Mouse (Mus musculus) heart, adult 2 months (tissue): ENCODE results near the gene Ptpn6. TPM values are rescaled to one million over a fixed set of nuclear protein-coding genes. Genes with fewer than 3 reads are reported as not detected.

Experiments
- DNase-seq, 2 experiments: peaks; one replicate each; pipeline ENCODE4 v3.0.0; 2021
- H3K27ac ChIP-seq: fragments of 200-600 bp; 2 replicates; pipeline ENCODE4 v1.8.1; 2022
- H3K27me3 ChIP-seq: fragments of 200-500 bp; 2 replicates; pipeline ENCODE4 v1.6.1; 2012; ENCODE audit warnings: mild to moderate bottlenecking, low read length, inconsistent platforms, mixed read lengths; ENCODE audit not compliant: control insufficient read depth, insufficient read depth
- H3K36me3 ChIP-seq: fragments of 200-500 bp; 2 replicates; pipeline ENCODE4 v1.6.1; 2012; ENCODE audit warnings: low read length, inconsistent platforms; ENCODE audit not compliant: control insufficient read depth, insufficient read depth
- H3K4me1 ChIP-seq: fragments of 200-500 bp; 2 replicates; pipeline ENCODE4 v1.6.1; 2011; ENCODE audit warnings: low read length; ENCODE audit not compliant: control insufficient read depth, insufficient read depth
- H3K4me3 ChIP-seq: fragments of 200-600 bp; 2 replicates; pipeline ENCODE4 v1.8.1; 2022
- H3K79me2 ChIP-seq: fragments of 200-500 bp; replicated peaks from 2 replicates; pipeline ENCODE4 v1.6.1; 2012; ENCODE audit warnings: mild to moderate bottlenecking, inconsistent platforms, low read length, moderate library complexity, mixed read lengths; ENCODE audit not compliant: control insufficient read depth, insufficient read depth
- H3K9ac ChIP-seq: fragments of 200-500 bp; 2 replicates; pipeline ENCODE4 v1.6.1; 2012; ENCODE audit warnings: low read depth, mild to moderate bottlenecking, control low read depth, inconsistent platforms, low read length, mixed read lengths
- CTCF ChIP-seq: fragments of 200-600 bp; IDR thresholded peaks from 2 replicates; pipeline ENCODE4 v1.8.1; 2022; ENCODE audit warnings: antibody characterized with exemption, mild to moderate bottlenecking, moderate library complexity
- EP300 ChIP-seq: fragments of 200-500 bp; IDR thresholded peaks from 2 replicates; pipeline ENCODE4 v1.6.1; 2011; ENCODE audit warnings: low read depth, low read length, control low read depth; ENCODE audit not compliant: insufficient read depth
- POLR2A ChIP-seq: fragments of 200-500 bp; IDR thresholded peaks from 2 replicates; pipeline ENCODE4 v1.6.1; 2011; ENCODE audit warnings: mild to moderate bottlenecking, low read depth, low read length, control low read depth; ENCODE audit not compliant: insufficient read depth
- WGBS: fragments of 180-500 bp; shearing (Covaris S2); methylation state at CpG from one replicate; pipeline ENCODE4 v1.1.7; 2018; 5-methylcytosine and 5-hydroxymethylcytosine counted together
- intact Hi-C: fragments of 180-260 bp; cut with DNase I; formaldehyde crosslinking; loops from one replicate; pipeline ENCODE4 v1.15.1; 2025
- polyA plus RNA-seq: library from polyadenylated mRNA; depleted of rRNA; stranded (reverse); fragments of >200 nt; gene quantifications from 2 replicates; pipeline ENCODE4 v1.2.3, GENCODE M21; 2012
- total RNA-seq, 2 experiments: library from RNA; stranded (reverse); gene quantifications; 2 replicates each; pipeline ENCODE4 v1.2.3; 2021

Gene Ptpn6
- total and polyA plus RNA-seq, 3 experiments = 3.1 to 8.2 (median 4.4) TPM

GRCm38 (mm10) chr6:124744755-124745321 is 6.3 kb upstream of the Ptpn6 start:
- Histone ChIP-seq H3K4me1 (peaks cover 4% of the 10 kb centered on the region), H3K27me3 (no peaks in the 10 kb centered on the region), H3K4me3 (peak overlapping the region; percentile 68), H3K36me3 (peaks cover under 1% of the 10 kb centered on the region; the same call in 1 of the 2 replicates), H3K79me2 (no peaks in the 10 kb centered on the region), H3K27ac (peak overlapping the region; percentile 96), H3K9ac (peak overlapping the region; percentile 59)
- TF ChIP-seq CTCF = no peak
- no peak for TF ChIP-seq POLR2A
- no peak for TF ChIP-seq EP300
- no peak for DNase-seq
- intact Hi-C loops = loop anchor here (1.0 to 5.0 kb wide), 2 partner anchors 11 to 62 kb away; partner anchors contain the start of genes Atn1, Gm45234 and Spsb2
- 66% methylated on average over 26 of the region's 26 CpGs for WGBS

GRCm38 (mm10) chr6:124743647-124744046 is 5.1 kb upstream of the Ptpn6 start:
- intact Hi-C loops = loop anchor here (5.0 kb wide), 1 partner anchor 64 kb away; the partner anchor contains the start of gene Spsb2
- Histone ChIP-seq H3K36me3 (peaks cover 2% of the 10 kb centered on the region; the same call in 1 of the 2 replicates), H3K27ac (no peak overlapping the region), H3K4me1 (peaks cover 5% of the 10 kb centered on the region), H3K4me3 (no peak overlapping the region), H3K79me2 (no peaks in the 10 kb centered on the region), H3K9ac (no peak overlapping the region), H3K27me3 (no peaks in the 10 kb centered on the region)
- no peak for DNase-seq
- 88% methylated on average over 8 of the region's 8 CpGs for WGBS
- TF ChIP-seq POLR2A (no peak), EP300 (no peak), CTCF (no peak)

- H3K9ac ChIP-seq = no peak overlapping the region
- intact Hi-C loops = loop anchor here (5.0 kb wide), 1 partner anchor 64 kb away; the partner anchor contains the start of gene Spsb2
These were observed 4.5 kb upstream of the Ptpn6 start for GRCm38 (mm10) chr6:124742839-124743514.

GRCm38 (mm10) chr6:124741842-124742241 is 3.3 kb upstream of the Ptpn6 start:
- DNase-seq = no peak
- H3K4me3 ChIP-seq = peak overlapping the region; percentile 66; the same call in 1 of the 2 replicates
- H3K4me1 ChIP-seq = peaks cover 5% of the 10 kb centered on the region
- H3K79me2 ChIP-seq = no peaks in the 10 kb centered on the region
- TF ChIP-seq POLR2A (no peak), CTCF (no peak)
- H3K9ac ChIP-seq = peak overlapping the region; percentile 71
- WGBS = 73% methylated on average over 3 of the region's 3 CpGs
- H3K27me3 ChIP-seq = no peaks in the 10 kb centered on the region
- intact Hi-C loops = loop anchor here (1.0 to 5.0 kb wide), 3 partner anchors 14 to 79 kb away; partner anchors contain the start of genes Atn1, Gm45234, Lpcat3 and Spsb2
- peak overlapping the region; percentile 100 for H3K27ac ChIP-seq
- H3K36me3 ChIP-seq = peaks cover 2% of the 10 kb centered on the region; the same call in 1 of the 2 replicates

More at GRCm38 (mm10) chr6:124742839-124743514, 4.5 kb upstream of the Ptpn6 start:
- Histone ChIP-seq H3K4me3 (no peak overlapping the region), H3K79me2 (no peaks in the 10 kb centered on the region), H3K27me3 (no peaks in the 10 kb centered on the region), H3K27ac (no peak overlapping the region), H3K36me3 (peaks cover 2% of the 10 kb centered on the region; the same call in 1 of the 2 replicates), H3K4me1 (peaks cover 5% of the 10 kb centered on the region)
- no peak for TF ChIP-seq CTCF
- TF ChIP-seq EP300 = no peak
- TF ChIP-seq POLR2A = no peak
- WGBS = 88% methylated on average over 15 of the region's 15 CpGs
- no peak for DNase-seq

GRCm38 (mm10) chr6:124740888-124741761 is 2.6 kb upstream of the Ptpn6 start, which contains the start of gene Grcc10:
Gene Grcc10 (minus strand): TSS chr6:124741374.
- TF ChIP-seq EP300 (peak; percentile 78), POLR2A (peak; percentile 97), CTCF (no peak)
- peaks cover 5% of the 10 kb centered on the region for H3K4me1 ChIP-seq
- peak; percentile 88 to 92 for DNase-seq
- peaks cover 2% of the 10 kb centered on the region; the same call in 1 of the 2 replicates for H3K36me3 ChIP-seq
- H3K27ac ChIP-seq = peak within 1 kb of the TSS; percentile 100
- peak within 1 kb of the TSS; percentile 66 for H3K4me3 ChIP-seq
- no peaks in the 10 kb centered on the region for H3K27me3 ChIP-seq
- H3K79me2 ChIP-seq = no peaks in the 10 kb centered on the region
- H3K9ac ChIP-seq = peak within 1 kb of the TSS; percentile 84
- WGBS = under 1% methylated on average over 41 of the region's 41 CpGs
- intact Hi-C loops = loop anchor here (1.0 to 5.0 kb wide), 7 partner anchors 15 to 171 kb away; partner anchors contain the start of genes Atn1, C1rb, Emg1 and Gm45234
